Mouse (Mus musculus) cerebellum, adult 2 months (tissue): ENCODE data around the gene AA986860. TPM values are rescaled to one million over a fixed set of nuclear protein-coding genes. Genes with fewer than 3 reads are reported as not detected.

Source experiments
- DNase-seq, 2 experiments: peaks; one replicate each; pipeline ENCODE4 v3.0.0; 2021
- H3K27ac ChIP-seq: fragments of 200-500 bp; 2 replicates; pipeline ENCODE4 v1.5.1; 2012; ENCODE audit warnings: low read length, control low read depth, inconsistent platforms; ENCODE audit not compliant: insufficient read depth
- H3K27me3 ChIP-seq: fragments of 200-500 bp; 2 replicates; pipeline ENCODE4 v1.6.1; 2012; ENCODE audit warnings: inconsistent platforms, mild to moderate bottlenecking, low read length, moderate library complexity; ENCODE audit not compliant: control insufficient read depth, insufficient read depth
- H3K4me1 ChIP-seq: fragments of 200-500 bp; 2 replicates; pipeline ENCODE4 v1.6.1; 2011; ENCODE audit warnings: low read length; ENCODE audit not compliant: control insufficient read depth, insufficient read depth
- H3K4me3 ChIP-seq: fragments of 200-500 bp; replicated peaks from 2 replicates; pipeline ENCODE3; 2011; ENCODE audit warnings: mild to moderate bottlenecking, low read depth, low read length, control low read depth; ENCODE audit not compliant: insufficient read depth
- CTCF ChIP-seq: fragments of 200-500 bp; IDR thresholded peaks from 2 replicates; pipeline ENCODE4 v1.5.1; 2011; ENCODE audit warnings: low read depth, mild to moderate bottlenecking, control low read depth, low read length, moderate library complexity, borderline replicate concordance; ENCODE audit not compliant: insufficient read depth
- POLR2A ChIP-seq: fragments of 200-500 bp; IDR thresholded peaks from 2 replicates; pipeline ENCODE4 v1.6.1; 2011; ENCODE audit warnings: low read length, control low read depth, borderline replicate concordance; ENCODE audit not compliant: insufficient read depth
- WGBS: fragments of 180-500 bp; shearing (Covaris S2); methylation state at CpG from one replicate; pipeline ENCODE4 v1.1.7; 2018; 5-methylcytosine and 5-hydroxymethylcytosine counted together
- polyA plus RNA-seq: library from polyadenylated mRNA; depleted of rRNA; stranded (reverse); fragments of >200 nt; gene quantifications from 2 replicates; pipeline ENCODE4 v1.2.3, GENCODE M21; 2012

The AA986860 gene
- polyA plus RNA-seq, 1 experiment, result 2.9 TPM

- no peak for DNase-seq
- WGBS, result 53% methylated on average over 3 of the region's 3 CpGs
- no peak for TF ChIP-seq CTCF
- no peak for TF ChIP-seq POLR2A
These were observed 3.1 kb upstream of the AA986860 start for GRCm38 (mm10) chr1:130728708-130729107.

GRCm38 (mm10) chr1:130729153-130729552 lies 2.6 kb upstream of the AA986860 start, which contains the start of gene Pfkfb2:
TSS of gene Pfkfb2 (minus strand) at chr1:130729253.
- Histone ChIP-seq H3K27ac (no peak within 1 kb of the TSS), H3K27me3 (no peaks in the 10 kb centered on the region), H3K4me1 (no peaks in the 10 kb centered on the region), H3K4me3 (no peak within 1 kb of the TSS)
- TF ChIP-seq CTCF, result no peak
- WGBS, result 86% methylated on average over 2 of the region's 2 CpGs
- DNase-seq, result no peak

More at GRCm38 (mm10) chr1:130728708-130729107, 3.1 kb upstream of the AA986860 start:
- Histone ChIP-seq H3K4me3 (no peak overlapping the region), H3K27me3 (no peaks in the 10 kb centered on the region), H3K27ac (no peak overlapping the region), H3K4me1 (no peaks in the 10 kb centered on the region; the same call in 1 of the 2 replicates)

GRCm38 (mm10) chr1:130732706-130733658 lies 1.2 kb downstream of the AA986860 start:
- no peak for DNase-seq
- Histone ChIP-seq H3K27me3 (no peaks in the 10 kb centered on the region), H3K4me1 (no peaks in the 10 kb centered on the region), H3K4me3 (no peak overlapping the region), H3K27ac (no peak overlapping the region)
- WGBS, result 90% methylated on average over 13 of the region's 13 CpGs
- TF ChIP-seq CTCF (no peak), POLR2A (no peak)

- Histone ChIP-seq H3K4me3 (no peak overlapping the region), H3K4me1 (no peaks in the 10 kb centered on the region), H3K27me3 (no peaks in the 10 kb centered on the region), H3K27ac (no peak overlapping the region)
- WGBS, result 89% methylated on average over 4 of the region's 4 CpGs
- TF ChIP-seq CTCF (no peak), POLR2A (no peak)
- no peak for DNase-seq
These were observed 1.9 kb downstream of the AA986860 start for GRCm38 (mm10) chr1:130733671-130734070.

GRCm38 (mm10) chr1:130734452-130734851 lies 2.7 kb downstream of the AA986860 start:
- DNase-seq, result no peak
- Histone ChIP-seq H3K27ac (no peak overlapping the region), H3K27me3 (no peaks in the 10 kb centered on the region), H3K4me1 (no peaks in the 10 kb centered on the region), H3K4me3 (no peak overlapping the region)
- no peak for TF ChIP-seq CTCF
- TF ChIP-seq POLR2A, result no peak
- WGBS, result 38% methylated on average over 5 of the region's 5 CpGs

- no peaks in the 10 kb centered on the region for H3K27me3 ChIP-seq
- H3K4me1 ChIP-seq, result no peaks in the 10 kb centered on the region
- no peak overlapping the region for H3K4me3 ChIP-seq
- no peak overlapping the region for H3K27ac ChIP-seq
- 84% methylated on average over 8 of the region's 8 CpGs for WGBS
- DNase-seq, result no peak
- TF ChIP-seq CTCF, result no peak
- no peak for TF ChIP-seq POLR2A
These were observed 3.1 kb downstream of the AA986860 start for GRCm38 (mm10) chr1:130734852-130735251.

- H3K27me3 ChIP-seq, result no peaks in the 10 kb centered on the region
- no peak for DNase-seq
- H3K27ac ChIP-seq, result no peak overlapping the region
- H3K4me1 ChIP-seq, result peaks cover 12% of the 10 kb centered on the region
- no peak for TF ChIP-seq POLR2A
- TF ChIP-seq CTCF, result no peak
- H3K4me3 ChIP-seq, result no peak overlapping the region
- WGBS, result 55% methylated on average over 11 of the region's 11 CpGs
These were observed 5.7 kb downstream of the AA986860 start for GRCm38 (mm10) chr1:130737411-130737881.

- Histone ChIP-seq H3K4me1 (peaks cover 12% of the 10 kb centered on the region), H3K27me3 (no peaks in the 10 kb centered on the region), H3K27ac (no peak overlapping the region), H3K4me3 (no peak overlapping the region)
- 93% methylated on average over 7 of the region's 7 CpGs for WGBS
- no peak for DNase-seq
- TF ChIP-seq CTCF (no peak), POLR2A (no peak)
These were observed 6.1 kb downstream of the AA986860 start for GRCm38 (mm10) chr1:130737916-130738315.
